Comparison of ENCODE assay signal across 8 mouse cellular contexts in genomic region chr6:97488280-97488679, GRCm38 (mm10).
DNase-seq lines count a peak whose midpoint lies in the region; ATAC-seq and TF ChIP-seq lines count a peak whose summit lies in the region.

No protein-coding gene starts in this region.

- H3K4me1 ChIP-seq in embryonic facial prominence, embryonic 15.5 days, result peaks cover 20% of the 10 kb centered on the region
- peaks cover 34% of the 10 kb centered on the region for H3K4me1 ChIP-seq in hindbrain, embryonic 13.5 days (replicated peaks)
- H3K4me1 ChIP-seq in neural tube, embryonic 14.5 days (ENCODE audit: control insufficient read depth, insufficient read depth, low read length), result peaks cover 24% of the 10 kb centered on the region
- H3K4me1 ChIP-seq in thymus, adult 2 months (replicated peaks; ENCODE audit: control insufficient read depth, insufficient read depth, low read length), result no peaks in the 10 kb centered on the region; the same call in 1 of the 2 replicates

- no peaks in the 10 kb centered on the region for H3K27me3 ChIP-seq in embryonic facial prominence, embryonic 15.5 days
- no peaks in the 10 kb centered on the region for H3K27me3 ChIP-seq in hindbrain, embryonic 13.5 days
- no peaks in the 10 kb centered on the region for H3K27me3 ChIP-seq in neural tube, embryonic 14.5 days (ENCODE audit: control insufficient read depth, insufficient read depth, low read length)
- peaks cover 5% of the 10 kb centered on the region; the same call in 1 of the 2 replicates for H3K27me3 ChIP-seq in thymus, adult 2 months (ENCODE audit: control insufficient read depth, insufficient read depth, low read length)

- H3K4me3 ChIP-seq in embryonic facial prominence, embryonic 15.5 days (replicated peaks), result no peak overlapping the region
- peak overlapping the region; percentile 47 for H3K4me3 ChIP-seq in hindbrain, embryonic 13.5 days
- no peak overlapping the region for H3K4me3 ChIP-seq in neural tube, embryonic 14.5 days (ENCODE audit: low read depth, low read length)
- no peak overlapping the region for H3K4me3 ChIP-seq in thymus, adult 2 months (ENCODE audit: control insufficient read depth, insufficient read depth, low read length)

- no peak for TF ChIP-seq POLR2A in thymus, adult 2 months (IDR thresholded peaks at IDR 0.05; ENCODE audit: control insufficient read depth, extremely low read depth, insufficient read depth, low read length, poor library complexity)

- ATAC-seq in embryonic facial prominence, embryonic 15.5 days (ENCODE audit: insufficient number of reproducible peaks, low FRiP score, low TSS enrichment, low read depth), result no peak
- ATAC-seq in hindbrain, embryonic 13.5 days (ENCODE audit: low FRiP score), result no peak
- ATAC-seq in neural tube, embryonic 14.5 days (ENCODE audit: low read depth), result 0 out of 2 replicates have a peak, but pooled peaks have one; percentile 13
- no peak for ATAC-seq in megakaryocyte, adult 5-6 weeks (ENCODE audit: poor library complexity, severe bottlenecking)

- no peaks in the 10 kb centered on the region for H3K36me3 ChIP-seq in embryonic facial prominence, embryonic 15.5 days
- H3K36me3 ChIP-seq in hindbrain, embryonic 13.5 days, result no peaks in the 10 kb centered on the region
- H3K36me3 ChIP-seq in neural tube, embryonic 14.5 days (ENCODE audit: control insufficient read depth, insufficient read depth, low read length), result no peaks in the 10 kb centered on the region
- no peaks in the 10 kb centered on the region for H3K36me3 ChIP-seq in thymus, adult 2 months (ENCODE audit: control insufficient read depth, insufficient read depth, low read length)

- WGBS in embryonic facial prominence, embryonic 15.5 days, result 19% methylated on average over 8 of the region's 8 CpGs
- WGBS in hindbrain, embryonic 13.5 days, result 23% methylated on average over 8 of the region's 8 CpGs
- 20% methylated on average over 8 of the region's 8 CpGs for WGBS in neural tube, embryonic 14.5 days
- WGBS in thymus, adult 2 months, result 72% methylated on average over 8 of the region's 8 CpGs

- no peak overlapping the region for H3K9ac ChIP-seq in embryonic facial prominence, embryonic 15.5 days
- H3K9ac ChIP-seq in hindbrain, embryonic 13.5 days, result no peak overlapping the region
- no peak overlapping the region; the same call in 1 of the 2 replicates for H3K9ac ChIP-seq in neural tube, embryonic 14.5 days (replicated peaks; ENCODE audit: low read depth, low read length)

- peak; percentile 15 for DNase-seq in layer of hippocampus, adult 11-12 months (ENCODE audit: low spot score)
- DNase-seq in layer of hippocampus, adult 9-10 months (ENCODE audit: low spot score), result no peak
- no peak for DNase-seq in adrenal gland, postnatal 25 days
- DNase-seq in thymus, adult 2 months, result no peak

- H3K9me3 ChIP-seq in embryonic facial prominence, embryonic 15.5 days (replicated peaks), result no peaks in the 10 kb centered on the region
- no peaks in the 10 kb centered on the region for H3K9me3 ChIP-seq in hindbrain, embryonic 13.5 days
- H3K9me3 ChIP-seq in neural tube, embryonic 14.5 days (ENCODE audit: control insufficient read depth, low read length), result no peaks in the 10 kb centered on the region

- peak overlapping the region; percentile 97 for H3K4me2 ChIP-seq in embryonic facial prominence, embryonic 15.5 days (replicated peaks)
- H3K4me2 ChIP-seq in hindbrain, embryonic 13.5 days, result peak overlapping the region; percentile 97
- H3K4me2 ChIP-seq in neural tube, embryonic 14.5 days (ENCODE audit: low read depth, low read length), result peak overlapping the region; percentile 98

- H3K27ac ChIP-seq in embryonic facial prominence, embryonic 15.5 days (replicated peaks), result no peak overlapping the region
- no peak overlapping the region for H3K27ac ChIP-seq in hindbrain, embryonic 13.5 days
- no peak overlapping the region for H3K27ac ChIP-seq in neural tube, embryonic 14.5 days (ENCODE audit: low read depth, low read length)
- no peak overlapping the region for H3K27ac ChIP-seq in thymus, adult 2 months (ENCODE audit: control insufficient read depth, insufficient read depth, low read length)

- TF ChIP-seq CTCF in thymus, adult 2 months (IDR thresholded peaks at IDR 0.05; ENCODE audit: borderline replicate concordance, control insufficient read depth, extremely low read depth, insufficient read depth, low read length, poor library complexity), result no peak
